Mouse (Mus musculus) small intestine, adult 2 months (tissue): ENCODE data around the gene Acd. TPM values are rescaled to one million over a fixed set of nuclear protein-coding genes. Genes with fewer than 3 reads are reported as not detected.

Experiments
- H3K27ac ChIP-seq: fragments of 200-500 bp; 2 replicates; pipeline ENCODE4 v1.5.1; 2012; ENCODE audit warnings: low read depth, low read length, control low read depth, inconsistent platforms; ENCODE audit not compliant: insufficient read depth
- H3K27me3 ChIP-seq: fragments of 200-500 bp; 2 replicates; pipeline ENCODE4 v1.6.1; 2012; ENCODE audit warnings: mild to moderate bottlenecking, moderate library complexity, low read length, inconsistent platforms; ENCODE audit not compliant: control insufficient read depth, insufficient read depth
- H3K36me3 ChIP-seq: fragments of 200-500 bp; 2 replicates; pipeline ENCODE4 v1.6.1; 2012; ENCODE audit warnings: mild to moderate bottlenecking, low read length, control low read depth, inconsistent platforms; ENCODE audit not compliant: control insufficient read depth, insufficient read depth
- H3K4me1 ChIP-seq: fragments of 200-500 bp; 2 replicates; pipeline ENCODE4 v1.6.1; 2012; ENCODE audit warnings: low read length, inconsistent platforms, mixed read lengths; ENCODE audit not compliant: control insufficient read depth, insufficient read depth, insufficient read length
- H3K4me3 ChIP-seq: fragments of 200-500 bp; 2 replicates; pipeline ENCODE4 v1.5.1; 2012; ENCODE audit warnings: low read depth, mild to moderate bottlenecking, control low read depth, inconsistent platforms, low read length, moderate library complexity
- CTCF ChIP-seq: fragments of 200-500 bp; IDR thresholded peaks from 2 replicates; pipeline ENCODE4 v1.5.1; 2012; ENCODE audit warnings: low read depth, mild to moderate bottlenecking, control low read depth, inconsistent platforms, low read length, moderate library complexity, mixed read lengths; ENCODE audit not compliant: insufficient replicate concordance, insufficient read length; ENCODE audit errors: extremely low read depth
- POLR2A ChIP-seq: fragments of 200-500 bp; IDR thresholded peaks from 2 replicates; pipeline ENCODE4 v1.6.1; 2012; ENCODE audit warnings: low read depth, mild to moderate bottlenecking, control low read depth, inconsistent platforms, low read length, moderate library complexity
- WGBS: fragments of 180-500 bp; shearing (Covaris S2); methylation state at CpG from one replicate; pipeline ENCODE4 v1.1.7; 2018; 5-methylcytosine and 5-hydroxymethylcytosine counted together
- polyA plus RNA-seq: library from polyadenylated mRNA; depleted of rRNA; stranded (reverse); fragments of >200 nt; gene quantifications from 2 replicates; pipeline ENCODE4 v1.2.3, GENCODE M21; 2012; rRNA removed

Gene Acd
- polyA plus RNA-seq: 10.5 and 20.6 TPM in 2 replicates

DNA sequence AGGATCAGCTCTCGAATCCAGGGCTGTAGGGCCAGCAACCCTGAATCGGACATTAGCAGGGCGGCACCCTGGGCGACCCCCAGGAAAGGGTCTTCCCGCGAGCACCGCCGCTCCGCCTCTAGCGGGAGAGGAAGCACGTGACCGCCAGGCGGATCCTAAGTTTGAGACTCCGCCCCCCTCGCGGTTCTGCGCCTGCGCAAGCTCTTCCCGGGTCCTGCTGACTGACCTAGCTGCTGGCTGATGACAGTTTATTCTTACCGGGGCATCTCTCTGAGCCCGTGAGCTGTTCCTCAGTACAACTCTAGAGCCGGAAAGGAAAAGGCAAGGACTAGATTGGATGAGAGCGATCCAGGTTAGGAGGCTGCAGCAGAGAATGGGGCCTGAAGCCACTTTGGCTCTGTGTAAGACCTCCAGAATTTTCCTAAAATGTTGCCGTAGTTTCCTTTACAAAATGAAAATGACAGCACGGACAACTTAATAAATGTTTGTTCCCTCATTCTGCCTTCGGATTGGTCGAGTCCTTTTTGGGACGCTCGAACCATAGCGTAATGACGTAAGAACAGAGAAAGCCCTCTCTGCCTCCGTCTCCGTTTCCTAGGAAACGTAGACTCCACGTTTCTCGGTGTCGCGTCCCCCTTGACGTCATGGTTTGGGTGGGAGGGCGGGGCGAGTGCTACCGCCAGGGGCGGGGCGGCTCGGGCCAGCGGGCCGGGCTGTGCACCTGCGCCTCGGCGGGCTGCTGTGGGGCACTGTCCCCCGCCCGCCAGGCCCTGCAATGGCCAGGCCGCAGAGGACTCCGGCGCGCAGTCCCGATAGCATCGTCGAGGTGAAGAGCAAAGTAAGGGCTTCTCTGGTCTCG lies at the start of gene Acd, which contains the start of gene Pard6a:
Acd (minus strand) TSS at position 137 of the 859 bp plus-strand sequence.
Pard6a (plus strand) TSS at position 183 of the 859 bp plus-strand sequence.
- under 1% methylated on average over 60 of the region's 60 CpGs for WGBS
- no peaks in the 10 kb centered on the region for H3K27me3 ChIP-seq
- TF ChIP-seq CTCF (no peak), POLR2A (no peak; the same call in 1 of the 2 replicates)
- H3K27ac ChIP-seq: peak within 1 kb of the TSS; percentile 89
- H3K4me3 ChIP-seq: peak within 1 kb of the TSS; percentile 80
- peaks cover 7% of the 10 kb centered on the region; the same call in 1 of the 2 replicates for H3K36me3 ChIP-seq
- peaks cover 8% of the 10 kb centered on the region for H3K4me1 ChIP-seq

DNA sequence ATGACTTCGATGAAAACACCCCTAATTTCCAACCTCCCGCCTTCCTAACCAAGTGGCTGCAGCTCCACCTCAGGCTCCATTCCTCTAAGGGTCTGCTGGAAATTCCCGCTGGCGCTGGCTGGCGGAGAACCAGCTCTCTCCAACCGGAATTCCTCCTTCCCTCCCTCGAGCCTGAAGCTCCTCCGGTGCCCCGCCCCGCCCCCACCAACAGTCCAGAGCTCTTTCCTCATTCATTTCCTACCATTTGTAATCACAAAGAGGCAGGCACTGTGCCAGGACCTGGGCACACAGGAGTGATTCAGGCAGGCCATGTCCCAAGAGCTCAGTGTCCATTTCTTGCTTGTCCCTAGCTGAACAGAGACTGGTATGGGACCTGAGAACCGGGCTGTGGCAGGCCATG lies 49.7 kb upstream of the Acd start:
- H3K36me3 ChIP-seq: no peaks in the 10 kb centered on the region
- H3K27ac ChIP-seq: peak overlapping the region; percentile 60
- H3K27me3 ChIP-seq: no peaks in the 10 kb centered on the region
- TF ChIP-seq CTCF: no peak
- no peak for TF ChIP-seq POLR2A
- 13% methylated on average over 11 of the region's 11 CpGs for WGBS
- peak overlapping the region; percentile 17 for H3K4me3 ChIP-seq
- H3K4me1 ChIP-seq: peaks cover 38% of the 10 kb centered on the region

DNA sequence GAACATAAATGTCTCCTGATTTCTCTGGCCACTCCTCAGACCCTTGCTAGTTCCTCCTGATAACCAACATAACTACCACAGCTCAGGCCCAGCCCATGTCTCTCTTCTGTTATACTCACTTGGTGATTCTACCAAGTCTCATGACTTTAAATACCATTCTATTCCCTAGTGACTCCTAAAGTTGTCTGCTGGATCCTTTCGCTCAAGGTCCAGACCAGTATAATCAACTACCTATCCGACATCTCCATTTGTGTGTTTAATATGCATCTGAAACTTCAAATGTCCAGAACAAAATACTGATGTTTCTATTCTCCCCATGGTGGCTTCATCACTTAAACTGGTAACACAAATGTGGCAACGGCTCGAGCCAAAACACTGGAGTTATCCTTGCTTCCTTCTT lies 42.4 kb upstream of the Acd start:
- WGBS: 81% methylated on average over 4 of the region's 4 CpGs
- Histone ChIP-seq H3K36me3 (no peaks in the 10 kb centered on the region), H3K4me3 (no peak overlapping the region), H3K27ac (no peak overlapping the region), H3K27me3 (no peaks in the 10 kb centered on the region), H3K4me1 (peaks cover 23% of the 10 kb centered on the region)
- no peak for TF ChIP-seq CTCF
- no peak for TF ChIP-seq POLR2A

DNA sequence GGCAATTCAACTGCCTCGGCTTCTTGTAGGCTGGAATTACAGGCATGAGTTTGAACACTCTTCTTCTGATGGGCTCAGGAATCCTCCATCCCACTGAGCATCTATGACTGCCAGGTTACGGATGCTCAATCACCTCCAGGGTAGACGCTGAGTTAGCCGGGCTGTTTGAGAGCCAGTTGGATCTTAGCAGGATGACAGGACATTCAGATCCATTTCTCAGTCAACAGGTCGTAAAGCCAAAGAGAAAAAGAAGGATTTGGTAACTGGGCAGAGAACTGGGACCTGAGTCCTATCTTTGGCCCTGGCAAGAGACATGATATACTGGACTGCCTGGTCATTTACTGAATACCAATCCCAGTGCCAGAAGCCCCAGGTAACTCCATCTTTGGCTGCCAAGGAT lies 38.3 kb upstream of the Acd start:
- WGBS: 64% methylated on average over 5 of the region's 5 CpGs
- H3K36me3 ChIP-seq: no peaks in the 10 kb centered on the region
- H3K27ac ChIP-seq: peak overlapping the region; percentile 50
- no peak for TF ChIP-seq POLR2A
- no peak for TF ChIP-seq CTCF
- H3K4me1 ChIP-seq: peaks cover 18% of the 10 kb centered on the region; the same call in 1 of the 2 replicates
- H3K27me3 ChIP-seq: no peaks in the 10 kb centered on the region
- no peak overlapping the region for H3K4me3 ChIP-seq

DNA sequence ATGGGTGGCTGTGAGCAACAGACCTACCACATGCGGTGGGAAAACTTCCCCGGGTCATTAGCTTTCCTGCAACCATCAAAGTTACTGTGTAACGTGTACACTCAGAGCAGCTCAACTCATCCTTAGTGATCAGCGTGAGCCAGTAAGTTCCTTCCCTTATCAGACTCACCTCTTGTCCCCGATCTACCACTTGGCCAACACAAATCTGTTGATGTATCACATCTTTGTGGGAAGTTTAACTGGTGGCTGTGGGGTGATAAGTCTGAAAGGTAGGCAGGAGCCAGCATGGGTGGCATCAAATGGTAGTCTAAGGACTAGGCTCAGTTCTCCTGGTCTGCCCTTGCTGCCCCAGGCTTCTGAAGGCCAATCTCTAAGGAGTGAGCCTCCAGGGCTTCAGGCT lies 31.3 kb upstream of the Acd start:
- Histone ChIP-seq H3K36me3 (peaks cover 5% of the 10 kb centered on the region; the same call in 1 of the 2 replicates), H3K27ac (no peak overlapping the region), H3K27me3 (no peaks in the 10 kb centered on the region), H3K4me1 (no peaks in the 10 kb centered on the region), H3K4me3 (no peak overlapping the region)
- TF ChIP-seq POLR2A (no peak), CTCF (no peak)
- 82% methylated on average over 5 of the region's 5 CpGs for WGBS

DNA sequence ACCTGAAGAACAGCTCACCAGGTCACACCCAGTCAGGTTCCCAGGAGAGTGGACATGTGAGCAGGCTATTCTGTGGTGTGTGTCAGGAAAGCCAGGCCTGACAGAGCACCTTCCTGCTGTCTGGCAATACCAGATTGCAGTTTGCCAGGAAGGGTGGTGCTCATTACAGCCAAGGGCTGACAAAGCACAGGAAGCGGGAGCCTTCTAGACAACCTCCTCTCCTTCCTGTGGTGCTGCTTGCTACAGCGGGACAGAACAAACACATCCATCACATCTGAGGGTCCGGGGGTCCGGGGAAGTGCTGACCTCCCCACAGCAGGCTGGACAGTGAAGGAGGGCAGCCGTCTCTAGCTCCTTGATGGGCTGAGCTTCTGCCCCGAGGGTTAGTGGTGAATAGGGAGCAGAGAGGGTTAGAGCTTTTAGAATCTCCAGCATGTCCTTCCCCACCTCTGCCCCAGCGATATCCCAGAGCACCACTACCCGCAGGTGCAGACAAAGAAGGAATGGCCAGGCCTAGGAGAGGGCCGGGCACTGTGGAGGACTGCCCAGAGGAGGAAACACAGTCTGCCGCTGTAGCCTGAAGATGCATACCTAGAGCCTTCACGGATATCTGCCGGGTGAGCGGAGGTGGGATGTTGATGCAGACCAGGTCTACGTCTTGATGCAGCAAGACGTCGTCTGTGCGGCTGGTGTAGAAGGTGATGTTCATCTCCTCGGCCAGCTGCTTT lies 26.7 kb upstream of the Acd start:
- Histone ChIP-seq H3K36me3 (peaks cover 14% of the 10 kb centered on the region), H3K27ac (peak overlapping the region; percentile 26; the same call in 1 of the 2 replicates), H3K27me3 (no peaks in the 10 kb centered on the region), H3K4me3 (peak overlapping the region; percentile 10; the same call in 1 of the 2 replicates), H3K4me1 (no peaks in the 10 kb centered on the region)
- TF ChIP-seq POLR2A (no peak), CTCF (no peak)
- WGBS: 84% methylated on average over 18 of the region's 18 CpGs

DNA sequence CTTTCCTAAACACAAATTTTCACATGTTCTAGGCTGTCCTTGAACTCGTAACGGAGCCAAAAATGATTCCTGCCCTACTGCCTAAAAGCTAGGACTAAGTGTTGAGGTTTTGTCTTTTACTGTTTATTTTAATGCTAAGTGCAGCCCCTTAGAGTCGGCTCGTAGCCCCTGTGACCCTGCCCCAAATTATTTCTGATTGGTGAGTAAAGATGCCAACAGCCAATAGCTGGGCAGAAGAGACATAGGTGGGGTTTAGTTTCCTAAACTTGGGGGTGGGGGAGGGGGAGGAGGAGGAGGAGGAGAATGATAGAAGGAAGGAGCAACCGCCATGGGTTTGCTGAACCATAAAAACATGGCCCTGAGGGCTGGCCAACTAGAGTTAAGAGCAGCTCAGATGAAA lies 24.8 kb upstream of the Acd start:
- H3K27ac ChIP-seq: no peak overlapping the region
- TF ChIP-seq POLR2A (no peak), CTCF (no peak)
- no peaks in the 10 kb centered on the region for H3K27me3 ChIP-seq
- H3K4me3 ChIP-seq: no peak overlapping the region
- peaks cover 18% of the 10 kb centered on the region for H3K36me3 ChIP-seq
- H3K4me1 ChIP-seq: no peaks in the 10 kb centered on the region
- WGBS: 84% methylated on average over 5 of the region's 5 CpGs
